Mouse (Mus musculus) retina, postnatal 7 days (tissue): Measurements from ENCODE around the gene D11Wsu47e.
"Not testable (repeated sequence)": the region's sequence is repeated elsewhere in the genome, so short reads cannot be mapped to it uniquely, and the experiment has no call there.

Experiments used
- DNase-seq: peaks from one replicate; pipeline ENCODE4 v3.0.0-alpha.2; 2012; ENCODE audit warnings: low read depth, low spot score

Gene D11Wsu47e

GRCm38 (mm10) chr11:113683957-113684706, at the start of gene D11Wsu47e, which contains the start of gene Fam104a:
TSS of gene D11Wsu47e (plus strand) at chr11:113684412.
TSS of gene Fam104a (minus strand) at chr11:113684155.
- DNase-seq, result peak; percentile 95

GRCm38 (mm10) chr11:113634699-113635121, 49.5 kb upstream of the D11Wsu47e start:
- no peak for DNase-seq

GRCm38 (mm10) chr11:113638680-113639079, 45.5 kb upstream of the D11Wsu47e start:
- DNase-seq, result no peak

GRCm38 (mm10) chr11:113645181-113645580, 39.0 kb upstream of the D11Wsu47e start:
- no peak for DNase-seq

- DNase-seq, result peak; percentile 67
These were observed 36.1 kb upstream of the D11Wsu47e start for GRCm38 (mm10) chr11:113648152-113648551.

GRCm38 (mm10) chr11:113648690-113649352, 35.4 kb upstream of the D11Wsu47e start, which contains the start of gene Cog1:
TSS of gene Cog1 (plus strand) at chr11:113649169.
- no peak for DNase-seq

GRCm38 (mm10) chr11:113649353-113650210, 34.6 kb upstream of the D11Wsu47e start, which contains the start of gene Slc39a11:
TSS of gene Slc39a11 (minus strand) at chr11:113650079.
- DNase-seq, result peak; percentile 64

GRCm38 (mm10) chr11:113651206-113651906, 32.9 kb upstream of the D11Wsu47e start:
- DNase-seq, result no peak

GRCm38 (mm10) chr11:113651907-113652273, 32.3 kb upstream of the D11Wsu47e start:
- peak; percentile 65 for DNase-seq

- DNase-seq, result no peak
These were observed 31.7 kb upstream of the D11Wsu47e start for GRCm38 (mm10) chr11:113652516-113652915.

GRCm38 (mm10) chr11:113654105-113654504, 30.1 kb upstream of the D11Wsu47e start:
- no peak for DNase-seq

GRCm38 (mm10) chr11:113654561-113655270, 29.5 kb upstream of the D11Wsu47e start:
- DNase-seq, result no peak

- DNase-seq, result no peak
These were observed 27.7 kb upstream of the D11Wsu47e start for GRCm38 (mm10) chr11:113656511-113656932.

GRCm38 (mm10) chr11:113657221-113657620, 27.0 kb upstream of the D11Wsu47e start:
- DNase-seq, result no peak

- DNase-seq, result no peak
These were observed 25.9 kb upstream of the D11Wsu47e start for GRCm38 (mm10) chr11:113658319-113658718.

GRCm38 (mm10) chr11:113658763-113659162, 25.4 kb upstream of the D11Wsu47e start:
- no peak for DNase-seq

GRCm38 (mm10) chr11:113660213-113660612, 24.0 kb upstream of the D11Wsu47e start:
- DNase-seq, result not testable (repeated sequence)

GRCm38 (mm10) chr11:113660940-113661339, 23.3 kb upstream of the D11Wsu47e start:
- DNase-seq, result no peak

GRCm38 (mm10) chr11:113661835-113662351, 22.3 kb upstream of the D11Wsu47e start:
- DNase-seq, result no peak

GRCm38 (mm10) chr11:113664279-113664678, 19.9 kb upstream of the D11Wsu47e start:
- DNase-seq, result no peak
